Mouse (Mus musculus) heart, postnatal 4 days (tissue): ENCODE measurements around the gene Lgr4. TPM values are rescaled to one million over a fixed set of nuclear protein-coding genes. Genes with fewer than 3 reads are reported as not detected.
"Not testable (repeated sequence)": the region's sequence is repeated elsewhere in the genome, so short reads cannot be mapped to it uniquely, and the experiment has no call there.

Experiments
- DNase-seq: peaks from one replicate; pipeline ENCODE4 v3.0.0; 2021
- total RNA-seq, 2 experiments: library from RNA; stranded (reverse); gene quantifications; 2 replicates each; pipeline ENCODE4 v1.2.3; 2021

Lgr4 gene
- 10 to 100 TPM; 44.6 to 49.1 TPM for total RNA-seq

DNA sequence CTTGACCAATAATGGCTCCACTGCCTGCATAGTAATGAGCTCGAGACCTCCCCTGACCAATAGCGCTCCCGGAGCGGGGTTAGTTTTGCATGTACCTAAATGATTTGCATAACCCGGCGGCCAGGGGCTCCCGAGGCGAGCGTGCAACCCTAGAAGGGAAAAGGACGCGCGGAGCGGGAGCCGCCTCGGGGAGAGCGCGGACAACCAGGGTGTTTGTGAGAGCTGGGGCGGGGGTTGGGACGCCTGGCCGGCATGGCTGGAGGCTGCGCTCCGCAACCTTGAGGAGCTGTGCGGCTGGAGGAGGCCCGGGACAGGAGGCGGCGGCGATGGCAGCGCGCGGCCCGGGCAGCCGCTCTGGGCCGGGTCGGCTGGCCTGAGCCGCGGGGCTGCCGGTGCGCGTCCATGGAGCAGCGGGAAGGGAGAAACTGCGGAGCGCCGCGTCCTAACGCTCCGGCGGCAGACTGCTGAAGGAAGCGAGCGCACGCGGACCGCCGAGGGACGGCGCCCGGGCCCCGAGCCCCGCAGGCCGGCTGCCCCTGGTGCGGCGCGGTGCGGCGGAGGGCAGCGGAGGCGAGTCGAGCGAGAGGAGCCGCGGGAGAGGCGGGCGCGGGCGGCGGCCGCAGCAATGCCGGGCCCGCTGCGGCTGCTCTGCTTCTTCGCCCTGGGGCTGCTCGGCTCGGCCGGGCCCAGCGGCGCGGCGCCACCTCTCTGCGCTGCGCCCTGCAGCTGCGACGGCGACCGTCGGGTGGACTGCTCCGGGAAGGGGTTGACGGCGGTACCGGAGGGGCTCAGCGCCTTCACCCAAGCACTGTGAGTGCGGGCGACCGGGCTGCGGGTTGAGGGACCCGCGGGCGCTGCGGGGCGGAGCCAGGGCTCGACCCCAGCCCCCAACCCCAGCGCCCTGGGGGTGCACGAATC lies at the start of gene Lgr4:
Lgr4 (plus strand) TSS at position 152 of the 918 bp plus-strand sequence.
- DNase-seq: peak; percentile 96

DNA sequence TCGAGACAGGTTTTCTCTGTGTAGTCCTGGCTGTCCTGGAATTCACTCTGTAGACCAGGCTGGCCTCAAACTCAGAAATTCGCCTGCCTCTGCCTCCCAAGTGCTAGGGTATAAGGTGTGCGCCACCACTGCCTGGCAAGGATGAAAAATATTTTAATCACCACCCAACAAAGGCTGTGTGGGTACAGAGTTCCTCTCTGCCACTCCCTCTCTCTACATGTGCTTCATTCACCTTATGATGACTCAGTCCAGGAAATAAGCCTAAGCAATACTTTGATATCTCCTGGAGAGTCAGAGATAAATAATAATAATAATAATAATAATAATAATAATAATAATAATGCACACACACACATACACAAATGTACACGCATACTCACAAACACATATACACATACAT lies 38.0 kb upstream of the Lgr4 start:
- not testable (repeated sequence) for DNase-seq

DNA sequence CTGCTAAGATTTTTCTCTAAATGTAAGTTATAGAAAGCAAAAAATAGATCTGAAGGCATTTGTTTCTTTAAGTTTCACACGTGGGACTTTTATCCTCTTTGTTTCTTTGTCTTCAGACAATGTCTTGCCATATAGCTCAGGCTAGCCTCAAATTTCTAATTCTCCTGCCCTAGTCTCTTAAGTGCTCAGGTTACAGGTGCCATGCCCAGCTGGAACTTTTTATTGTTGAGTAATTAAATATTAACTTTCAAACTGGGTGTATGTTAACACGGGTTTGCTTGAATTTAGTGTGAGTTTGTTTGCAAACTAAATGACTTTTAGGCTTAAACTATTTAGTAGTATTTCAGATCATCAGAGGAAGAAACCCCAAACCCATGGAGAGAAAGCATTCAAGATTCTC lies 36.3 kb upstream of the Lgr4 start:
- DNase-seq: no peak

DNA sequence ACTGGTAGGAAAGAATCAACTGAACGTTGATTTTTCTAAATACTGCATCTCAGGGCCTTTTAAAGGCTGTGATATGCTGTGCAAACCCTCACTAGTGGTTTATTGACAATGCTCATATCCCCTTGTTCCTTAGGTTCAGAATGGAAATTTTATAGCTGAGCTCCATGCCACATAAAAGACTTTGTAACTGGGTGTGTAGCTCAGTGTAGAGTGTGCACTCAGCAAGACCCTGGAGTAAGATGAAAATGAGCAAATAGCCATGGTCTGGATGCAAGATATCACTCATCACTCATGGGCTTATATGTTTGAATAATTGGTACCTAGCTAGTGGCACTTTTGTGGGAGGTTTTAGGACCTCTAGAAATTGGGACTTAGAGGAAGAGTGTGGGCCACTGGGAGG lies 35.8 kb upstream of the Lgr4 start:
- no peak for DNase-seq

DNA sequence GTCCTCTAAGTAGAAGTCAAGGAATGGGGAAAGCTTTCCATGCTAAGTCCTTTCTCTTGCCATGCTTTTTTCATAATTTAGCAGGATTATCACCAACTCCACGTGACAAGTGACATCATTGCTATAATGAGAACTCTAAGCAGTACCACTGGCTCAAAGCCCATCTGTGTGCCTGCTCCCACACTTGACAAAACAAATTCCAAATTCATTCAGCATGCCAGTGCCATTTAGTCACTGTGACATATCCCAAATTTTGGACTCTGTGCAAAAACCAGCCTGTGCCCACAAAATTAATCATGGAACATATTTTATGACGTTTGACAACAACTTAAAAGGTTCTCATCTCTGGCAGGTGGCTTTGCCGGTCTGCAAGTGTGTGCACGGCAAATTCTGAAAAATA lies 33.3 kb upstream of the Lgr4 start:
- peak; percentile 40 for DNase-seq

DNA sequence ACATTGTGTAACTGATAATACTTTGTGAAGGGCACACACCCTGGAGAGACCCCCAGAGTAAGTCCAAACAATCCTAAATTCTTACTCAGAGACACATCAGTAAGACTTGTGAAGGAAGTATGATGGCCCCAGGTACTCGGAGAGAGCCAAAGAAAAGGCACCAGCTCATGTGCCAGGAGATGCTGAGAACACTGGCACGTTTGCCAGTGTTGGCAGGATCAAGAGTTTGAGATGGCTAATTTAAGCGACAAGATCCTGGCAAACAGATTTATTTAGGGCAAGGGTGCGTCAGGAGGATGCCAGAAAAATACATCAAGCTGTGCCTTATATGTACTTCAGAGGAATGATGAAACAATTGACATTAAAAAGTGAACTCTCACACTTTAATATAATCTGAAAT lies 32.9 kb upstream of the Lgr4 start:
- DNase-seq: no peak

DNA sequence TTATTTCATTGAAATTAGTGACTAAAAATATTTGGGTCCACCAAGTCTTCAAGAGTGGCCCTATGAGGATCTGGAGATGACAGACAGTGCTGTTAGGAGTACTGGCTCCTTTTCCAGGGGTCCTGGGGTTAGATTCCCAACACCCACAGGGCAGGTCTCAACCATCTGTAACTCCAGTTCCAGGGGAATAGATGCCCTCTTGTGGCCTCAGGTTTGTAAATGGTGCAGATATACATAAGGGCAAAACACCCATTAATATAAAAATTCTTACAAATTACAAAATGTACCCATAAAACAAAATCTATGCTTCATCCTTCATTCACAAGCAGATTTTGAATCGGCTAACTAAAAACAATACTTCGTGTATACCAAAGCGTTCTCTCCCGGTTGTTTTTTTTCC lies 27.4 kb upstream of the Lgr4 start:
- no peak for DNase-seq

DNA sequence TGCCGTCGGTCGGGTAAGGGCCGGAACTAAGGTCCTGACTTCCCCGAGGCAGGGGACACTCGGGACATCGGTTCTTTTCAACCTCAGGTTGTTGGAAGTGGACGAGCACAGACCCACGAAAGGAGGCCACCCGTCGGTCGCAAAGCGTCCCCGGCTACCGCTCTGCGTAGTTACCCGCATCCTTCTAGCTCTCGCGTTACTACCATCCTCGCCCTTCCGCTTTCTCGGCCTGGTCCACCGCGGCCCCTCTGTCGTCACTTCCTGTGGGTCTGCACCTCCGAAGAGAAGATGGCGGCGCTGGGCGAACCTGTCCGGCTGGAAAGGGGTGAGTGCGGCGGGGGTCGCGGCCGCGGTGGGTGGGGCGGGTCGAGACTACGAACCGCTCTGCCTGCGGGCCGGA lies 26.9 kb upstream of the Lgr4 start, which contains the start of gene Lin7c:
Lin7c (plus strand) TSS at position 257 of the 400 bp plus-strand sequence.
- peak; percentile 94 for DNase-seq

DNA sequence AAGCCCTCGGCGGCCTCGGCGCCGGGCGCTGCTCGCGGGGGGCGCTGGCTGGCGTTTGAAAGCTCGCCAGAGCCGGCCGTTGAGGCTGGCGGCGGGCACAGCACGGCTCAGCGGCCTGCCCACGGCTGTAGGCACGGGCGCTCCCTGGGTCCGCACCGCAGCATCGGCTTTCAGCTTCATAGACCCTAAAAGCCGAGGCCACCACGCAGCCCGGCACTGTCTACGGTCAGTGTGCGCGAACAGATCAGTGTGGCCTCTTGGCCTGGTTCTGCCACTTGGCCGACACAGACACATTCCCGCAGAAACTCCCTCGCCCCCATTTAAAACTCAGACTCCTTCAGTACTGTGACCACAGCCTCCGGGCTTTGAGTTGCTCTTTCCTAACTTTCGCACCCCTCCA lies 26.4 kb upstream of the Lgr4 start:
- DNase-seq: no peak

DNA sequence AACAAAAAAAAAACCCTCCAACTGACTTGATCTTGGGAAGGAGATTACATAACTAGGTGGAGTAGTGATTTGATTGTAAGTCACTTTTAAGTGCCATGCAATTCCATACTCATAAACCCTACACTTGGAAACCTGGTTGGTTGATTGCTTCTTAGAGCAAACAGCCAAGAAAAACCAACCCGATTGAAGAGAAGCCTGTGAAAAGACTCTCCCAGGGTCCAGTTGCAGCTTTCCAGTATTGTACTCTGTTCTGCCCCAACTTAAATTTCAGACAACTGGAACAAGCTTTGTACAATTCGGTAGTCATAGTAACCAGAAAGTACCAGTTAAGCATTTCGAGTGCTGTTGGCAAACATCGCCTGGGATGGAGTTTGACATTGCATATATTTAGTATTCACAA lies 26.0 kb upstream of the Lgr4 start:
- DNase-seq: no peak

DNA sequence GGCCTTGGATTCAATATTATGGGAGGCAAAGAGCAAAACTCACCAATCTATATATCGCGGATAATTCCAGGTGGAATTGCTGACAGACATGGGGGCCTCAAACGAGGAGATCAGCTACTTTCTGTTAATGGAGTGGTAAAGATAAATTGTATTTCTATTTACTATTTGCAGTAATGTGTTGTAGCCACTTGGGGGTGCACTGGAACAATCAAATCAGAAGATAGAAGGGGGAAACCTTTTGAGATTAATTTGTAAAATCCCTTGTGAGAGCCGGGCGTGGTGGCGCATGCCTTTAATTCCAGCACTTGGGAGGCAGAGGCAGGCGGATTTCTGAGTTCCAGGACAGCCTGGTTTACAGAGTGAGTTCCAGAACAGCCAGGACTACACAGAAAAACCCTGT lies 21.1 kb upstream of the Lgr4 start:
- no peak for DNase-seq

DNA sequence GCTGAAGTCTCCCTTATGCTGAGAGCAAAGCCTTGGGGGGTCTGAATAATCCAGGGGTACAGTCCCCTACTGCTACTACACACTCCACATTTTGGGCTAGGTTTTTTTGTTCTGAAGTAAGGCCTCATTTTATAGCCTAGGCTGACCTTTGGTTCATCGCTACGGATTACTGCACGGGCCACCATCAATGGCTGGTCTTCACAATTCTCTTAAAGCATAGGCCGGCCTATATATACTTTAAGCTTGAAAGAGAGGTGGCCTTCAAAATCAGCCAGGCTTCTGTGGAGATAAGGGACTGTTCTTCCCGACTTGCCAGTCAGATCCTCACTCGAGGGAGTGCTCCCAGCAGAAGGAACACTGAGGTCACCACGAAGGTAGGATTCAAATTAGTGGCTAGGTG lies 14.6 kb upstream of the Lgr4 start:
- no peak for DNase-seq

DNA sequence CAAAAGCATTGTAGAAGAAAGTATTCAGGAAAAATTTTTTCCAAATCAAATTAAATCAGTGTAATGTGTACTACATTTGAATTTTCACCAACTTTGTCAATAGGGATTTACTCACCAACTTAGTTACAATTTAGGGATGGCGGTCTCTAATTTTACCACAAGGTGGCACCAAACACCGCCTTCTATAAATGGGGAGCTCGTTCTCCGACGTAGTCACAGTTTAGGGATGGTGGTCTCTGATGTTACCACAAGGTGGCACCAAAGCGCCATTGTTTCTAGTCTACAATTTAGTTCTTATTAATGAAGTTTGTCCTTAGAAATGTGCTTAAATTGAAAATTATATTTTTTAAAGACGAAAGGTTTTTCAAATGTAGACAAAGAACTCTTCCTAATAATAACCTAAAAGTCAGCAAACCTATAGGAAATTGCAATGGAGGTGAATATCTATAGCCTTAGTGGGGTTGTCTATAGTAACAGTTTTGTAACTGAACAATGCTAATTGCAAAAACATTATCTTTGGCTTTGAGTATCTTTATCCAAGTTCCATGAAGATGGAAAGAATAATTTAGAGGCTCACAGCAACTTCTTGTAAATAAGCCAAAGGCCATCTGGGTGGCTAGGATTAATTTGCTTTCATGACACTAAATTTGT lies 13.2 kb upstream of the Lgr4 start:
- peak; percentile 93 for DNase-seq

DNA sequence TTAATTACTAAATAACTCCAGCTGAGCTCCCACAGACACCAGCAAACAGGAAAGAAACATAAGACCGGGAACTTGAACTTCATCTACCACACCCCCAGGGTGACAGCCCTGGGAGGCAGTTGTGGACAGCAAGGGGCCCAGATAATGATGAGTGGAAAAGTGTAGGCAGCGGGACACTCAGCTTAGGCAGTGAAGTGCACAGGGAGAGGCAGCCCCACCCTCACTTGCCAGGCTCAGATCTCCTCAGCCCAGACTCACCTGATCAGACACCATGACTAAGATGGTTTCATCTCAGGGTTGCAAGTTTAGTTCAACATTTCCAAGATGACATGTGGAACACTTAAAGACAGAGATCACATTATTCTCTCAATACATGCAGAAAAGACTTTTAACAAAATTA lies 8.3 kb upstream of the Lgr4 start:
- DNase-seq: no peak

DNA sequence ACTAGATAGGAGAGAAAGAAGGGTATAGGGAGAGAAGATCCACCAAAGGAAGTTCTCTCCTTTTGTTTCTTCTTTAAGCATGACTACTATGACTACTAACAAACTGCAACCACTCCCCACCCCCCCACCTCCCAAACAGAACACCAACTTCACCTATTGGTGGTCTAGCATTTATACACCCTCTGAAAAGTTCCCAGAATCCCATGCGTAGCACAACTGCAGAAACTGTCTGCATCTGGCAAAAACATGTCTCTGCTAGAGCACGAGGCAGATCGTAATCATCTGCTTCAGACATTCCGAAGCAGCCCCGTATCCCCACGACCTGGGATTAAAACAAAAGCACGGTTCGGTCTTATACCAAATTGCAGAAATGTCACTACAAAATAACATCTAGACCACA lies 5.2 kb upstream of the Lgr4 start:
- DNase-seq: no peak

DNA sequence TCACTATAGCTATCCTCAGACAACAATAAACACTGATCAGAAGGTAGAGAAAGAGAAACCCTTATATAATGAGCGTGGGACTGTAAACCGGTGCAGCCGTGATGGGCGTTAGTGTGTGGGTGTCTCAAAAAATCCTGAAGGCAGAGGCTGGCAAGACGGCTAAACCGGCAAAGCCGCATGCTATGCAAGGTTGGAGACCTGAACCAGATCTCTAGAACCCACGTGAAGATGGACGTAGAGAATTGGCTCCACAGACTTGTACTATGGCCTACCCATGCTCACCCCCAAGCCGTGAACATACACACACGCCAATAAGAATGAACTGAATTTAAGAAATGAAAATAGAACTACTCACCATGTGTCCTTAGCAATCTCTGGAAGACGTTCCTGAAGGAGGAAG lies 4.7 kb upstream of the Lgr4 start:
- no peak for DNase-seq

DNA sequence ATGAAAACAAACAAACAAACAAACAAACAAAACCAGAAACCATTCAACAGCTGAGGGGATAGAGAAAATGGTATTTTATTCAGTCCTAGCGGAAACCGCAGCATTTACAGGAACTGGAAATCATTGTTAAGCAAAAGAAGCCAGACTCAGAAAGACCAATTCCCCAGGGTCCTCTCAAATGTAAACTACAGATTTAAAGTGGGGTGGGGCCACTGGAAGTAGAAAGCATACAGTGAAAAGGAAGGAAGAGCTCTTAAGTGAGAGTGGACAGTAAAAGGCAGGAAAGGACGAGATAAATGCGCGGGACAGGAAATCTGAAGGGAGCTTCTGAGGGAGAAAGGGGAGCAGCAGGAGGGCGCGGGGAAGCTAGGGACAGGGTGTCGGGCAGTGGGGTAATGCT lies 4.2 kb upstream of the Lgr4 start:
- DNase-seq: no peak

DNA sequence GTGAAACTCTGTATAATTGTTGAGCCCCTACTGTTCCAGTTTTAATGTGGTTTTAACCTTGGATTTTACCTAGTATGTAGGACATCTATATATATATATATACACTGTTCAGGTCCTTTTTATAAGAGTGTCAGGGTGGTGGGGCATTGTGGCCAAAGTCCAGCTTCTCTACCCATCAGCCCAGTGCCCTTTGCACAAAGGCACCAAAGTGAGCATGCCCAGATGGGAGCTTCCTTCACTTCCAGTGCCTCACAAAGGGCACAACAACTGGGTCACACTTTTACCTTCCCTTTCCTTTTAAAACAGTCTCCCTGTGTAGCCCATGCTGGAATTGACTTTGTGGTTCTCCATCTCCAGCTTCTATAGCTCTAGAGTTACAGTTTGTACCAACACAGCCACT lies 2.8 kb upstream of the Lgr4 start:
- no peak for DNase-seq

DNA sequence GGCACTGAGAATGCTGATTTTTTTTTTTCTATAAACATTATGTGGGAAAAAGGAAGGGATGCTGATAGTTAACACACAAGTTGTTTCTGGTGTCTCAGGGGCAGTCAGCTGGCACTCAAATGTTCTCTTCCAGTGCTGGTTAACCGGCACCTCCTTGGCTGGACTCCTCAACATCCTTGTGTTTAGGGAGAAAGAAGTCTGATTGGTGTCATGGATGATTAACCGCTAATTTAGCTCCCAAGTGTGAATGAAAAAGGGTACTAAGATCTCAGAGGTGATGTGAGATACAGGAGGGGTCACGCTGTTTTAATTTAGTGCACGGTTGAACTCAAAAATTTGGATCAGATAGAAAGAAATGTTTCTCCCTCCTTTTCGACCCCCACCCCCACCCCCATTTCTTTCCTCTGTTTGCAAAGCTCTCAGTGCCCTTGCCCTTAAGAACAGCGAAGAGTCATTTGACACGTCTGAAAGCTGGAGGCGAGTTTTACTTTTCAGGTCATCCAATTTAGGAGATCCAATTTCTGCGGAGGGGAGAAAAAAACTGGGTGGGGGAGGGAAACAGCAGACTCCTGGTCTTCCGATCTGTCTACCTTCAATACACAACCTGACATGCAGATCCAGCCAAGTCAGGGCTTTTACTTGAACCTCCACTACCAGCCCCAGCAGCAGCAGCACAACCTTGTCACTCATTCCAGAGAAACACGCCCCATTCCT lies 508 bp upstream of the Lgr4 start:
- no peak for DNase-seq

DNA sequence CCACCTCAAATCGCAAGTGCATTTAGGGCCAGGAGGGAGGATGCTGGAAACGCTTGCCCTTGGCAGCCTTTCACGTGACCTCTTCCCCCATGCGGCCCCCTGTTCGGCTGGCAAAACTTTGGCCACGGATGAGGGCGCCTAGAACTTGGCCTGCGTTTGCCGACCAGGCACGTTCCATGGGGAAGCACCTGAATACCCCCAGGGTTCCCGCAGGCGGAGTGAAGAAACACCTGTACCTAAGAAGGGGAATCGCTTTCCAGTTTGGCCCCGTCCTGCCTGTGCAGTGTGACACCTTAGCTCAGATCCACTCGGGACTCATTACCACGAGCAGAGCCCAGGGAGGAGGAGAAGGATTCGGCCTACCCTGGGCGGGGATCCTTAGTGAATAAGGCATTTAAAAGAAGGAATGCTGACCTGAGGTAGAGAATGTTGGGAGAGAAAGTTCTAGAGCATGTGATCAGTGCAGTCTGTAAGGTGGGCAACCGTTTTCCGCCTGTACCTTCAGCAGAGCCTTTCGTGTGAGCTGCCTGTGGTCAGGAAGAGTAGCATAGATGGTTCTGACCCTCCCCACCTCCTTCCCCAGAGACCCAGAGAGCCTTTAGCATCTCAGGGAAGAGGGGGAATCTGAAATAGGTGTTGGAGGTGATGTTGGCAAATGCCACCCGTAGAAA lies 1.3 kb downstream of the Lgr4 start:
- DNase-seq: peak; percentile 50

DNA sequence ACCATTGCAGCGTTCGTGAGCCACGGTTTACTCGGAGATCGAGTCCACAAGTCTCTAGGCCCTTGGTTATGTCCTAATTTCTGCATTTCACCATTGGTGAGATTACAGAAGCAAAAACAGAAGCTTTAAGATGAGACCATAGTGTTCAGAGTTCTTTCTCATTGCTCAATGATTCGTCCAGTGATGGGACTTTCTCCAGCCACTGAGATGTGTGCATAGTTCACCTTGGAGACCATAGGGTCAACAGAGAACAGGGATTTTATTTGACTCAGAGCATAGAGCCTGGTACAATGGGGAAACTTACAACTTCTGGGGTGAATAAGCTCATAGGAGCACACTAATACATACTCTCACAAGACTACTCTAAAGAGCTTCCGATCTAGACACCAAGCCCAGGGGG lies 3.0 kb downstream of the Lgr4 start:
- DNase-seq: no peak

DNA sequence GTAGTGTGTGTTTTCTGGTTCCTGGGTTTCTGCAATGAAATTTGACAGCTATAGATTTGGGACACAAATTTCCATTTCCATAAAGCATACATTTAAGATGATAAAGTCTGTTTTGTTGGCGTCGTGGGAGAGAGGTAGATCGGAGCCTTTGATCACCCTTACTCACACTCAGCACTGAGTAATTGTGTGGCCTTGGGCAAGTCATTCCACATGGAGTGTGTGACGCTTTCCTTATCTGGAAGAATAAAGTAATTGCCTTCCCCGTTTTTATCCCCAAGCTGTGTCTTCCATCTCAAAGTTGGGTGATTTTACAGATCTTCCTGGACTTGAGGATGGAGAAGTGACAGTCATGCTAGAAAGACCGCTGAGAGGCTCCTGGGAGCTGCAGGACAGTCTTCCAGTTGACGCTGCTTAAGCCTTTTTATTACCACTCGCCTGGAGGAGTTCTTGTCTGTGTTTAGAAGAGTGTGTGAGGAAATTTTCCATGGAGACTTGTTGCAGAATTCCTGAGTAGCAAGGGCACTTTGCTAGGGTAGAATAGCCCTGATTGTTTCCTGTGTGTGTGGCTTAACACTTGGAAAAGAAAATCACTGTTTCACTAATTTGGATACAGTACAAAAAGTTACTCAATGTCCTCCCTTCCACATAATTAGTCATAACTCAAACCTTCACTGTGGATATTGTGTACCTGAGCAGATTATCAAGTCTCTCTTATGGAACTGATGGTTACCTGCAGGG lies 4.0 kb downstream of the Lgr4 start:
- no peak for DNase-seq
